Mouse (Mus musculus) T-helper 1 cell (primary cell): ENCODE results near the gene Rnf44.

Source experiments
- in situ Hi-C: fragments of 300-600 bp; cut with MboI, MseI; formaldehyde crosslinking; loops from one replicate; pipeline ENCODE4 v1.15.1; 2025; ENCODE audit warnings: high pct_unique_total_duplicates

Rnf44 gene

GRCm38 (mm10) chr13:54693558-54694347 is at the start of gene Rnf44:
Rnf44 (minus strand) TSS chr13:54693907.
- in situ Hi-C loops, result no loop called here

- in situ Hi-C loops, result no loop called here
Observed at GRCm38 (mm10) chr13:54738213-54738601, 44.5 kb upstream of the Rnf44 start.

- in situ Hi-C loops, result no loop called here
Observed at GRCm38 (mm10) chr13:54737488-54738212, 43.9 kb upstream of the Rnf44 start.

- in situ Hi-C loops, result no loop called here
Observed at GRCm38 (mm10) chr13:54736931-54737330, 43.2 kb upstream of the Rnf44 start.

- in situ Hi-C loops, result no loop called here
Observed at GRCm38 (mm10) chr13:54726131-54726530, 32.4 kb upstream of the Rnf44 start.

- in situ Hi-C loops, result no loop called here
Observed at GRCm38 (mm10) chr13:54723143-54723542, 29.4 kb upstream of the Rnf44 start.

- in situ Hi-C loops, result no loop called here
Observed at GRCm38 (mm10) chr13:54716916-54717315, 23.2 kb upstream of the Rnf44 start.

- in situ Hi-C loops, result no loop called here
Observed at GRCm38 (mm10) chr13:54714996-54715395, 21.3 kb upstream of the Rnf44 start.

GRCm38 (mm10) chr13:54714393-54714792 is 20.7 kb upstream of the Rnf44 start:
- in situ Hi-C loops, result no loop called here

- in situ Hi-C loops, result no loop called here
Observed at GRCm38 (mm10) chr13:54710866-54711265, 17.2 kb upstream of the Rnf44 start.

GRCm38 (mm10) chr13:54704890-54705289 is 11.2 kb upstream of the Rnf44 start:
- in situ Hi-C loops, result no loop called here

- in situ Hi-C loops, result no loop called here
Observed at GRCm38 (mm10) chr13:54702507-54702906, 8.8 kb upstream of the Rnf44 start.

- in situ Hi-C loops, result no loop called here
Observed at GRCm38 (mm10) chr13:54701243-54701642, 7.5 kb upstream of the Rnf44 start, which contains the start of gene Cdhr2. Cdhr2 (plus strand) TSS chr13:54701461.

GRCm38 (mm10) chr13:54695479-54696230 is 1.9 kb upstream of the Rnf44 start:
- in situ Hi-C loops, result no loop called here

GRCm38 (mm10) chr13:54694348-54695060 is 797 bp upstream of the Rnf44 start:
- in situ Hi-C loops, result no loop called here

GRCm38 (mm10) chr13:54692711-54693557 is 773 bp downstream of the Rnf44 start:
- in situ Hi-C loops, result no loop called here

GRCm38 (mm10) chr13:54691737-54692136 is 2.0 kb downstream of the Rnf44 start:
- in situ Hi-C loops, result no loop called here

- in situ Hi-C loops, result no loop called here
Observed at GRCm38 (mm10) chr13:54690151-54690740, 3.5 kb downstream of the Rnf44 start.

GRCm38 (mm10) chr13:54687575-54688424 is 5.9 kb downstream of the Rnf44 start:
- in situ Hi-C loops, result no loop called here
